Mouse (Mus musculus) cortical plate, adult 2 months (tissue): ENCODE data around the gene Akap6.
"Not testable (repeated sequence)": the region's sequence is repeated elsewhere in the genome, so short reads cannot be mapped to it uniquely, and the experiment has no call there.

Source experiments
- CTCF ChIP-seq: fragments of 200-500 bp; IDR thresholded peaks from 2 replicates; pipeline ENCODE4 v1.5.1; 2011; ENCODE audit warnings: mild to moderate bottlenecking, control low read depth, low read length; ENCODE audit not compliant: insufficient read depth; ENCODE audit errors: extremely low read depth
- POLR2A ChIP-seq: fragments of 200-500 bp; IDR thresholded peaks from 2 replicates; pipeline ENCODE4 v1.6.1; 2011; ENCODE audit warnings: mild to moderate bottlenecking, low read length, control low read depth; ENCODE audit not compliant: insufficient read depth; ENCODE audit errors: extremely low read depth

GRCm38 (mm10) chr12:52735161-52735560 is 36.0 kb downstream of the Akap6 start:
- not testable (repeated sequence) for TF ChIP-seq CTCF, POLR2A
